Mouse (Mus musculus) myocyte (in vitro differentiated cells): ENCODE results near the gene Nipal1. TPM values are rescaled to one million over a fixed set of nuclear protein-coding genes. Genes with fewer than 3 reads are reported as not detected.

Experiments used
- H3K27me3 ChIP-seq: one replicate; pipeline ENCODE4 v1.6.1; 2011; ENCODE audit not compliant: control insufficient read depth, insufficient read depth, insufficient read length
- H3K36me3 ChIP-seq: one replicate; pipeline ENCODE4 v1.6.1; 2011; ENCODE audit not compliant: control insufficient read depth, insufficient read depth
- H3K4me2 ChIP-seq: one replicate; pipeline ENCODE4 v1.6.1; 2011; ENCODE audit warnings: low read depth, control low read depth
- H3K4me3 ChIP-seq: one replicate; pipeline ENCODE4 v1.5.1; 2011; ENCODE audit warnings: mild to moderate bottlenecking, control low read depth, moderate library complexity
- H3K79me2 ChIP-seq: one replicate; pipeline ENCODE4 v1.6.1; 2011; ENCODE audit not compliant: control insufficient read depth, insufficient read depth
- H3ac ChIP-seq: one replicate; pipeline ENCODE4 v1.6.1; 2011; ENCODE audit not compliant: control insufficient read depth, insufficient read length
- CEBPB ChIP-seq: IDR thresholded peaks from 2 replicates; pipeline ENCODE4 v1.6.1; 2011; ENCODE audit warnings: mild to moderate bottlenecking, moderate library complexity; ENCODE audit not compliant: poor library complexity, insufficient read depth, severe bottlenecking
- E2F4 ChIP-seq: IDR thresholded peaks from one replicate; pipeline ENCODE4 v1.6.1; 2011; ENCODE audit warnings: mild to moderate bottlenecking, control low read depth, moderate library complexity; ENCODE audit not compliant: insufficient read depth
- MAX ChIP-seq: IDR thresholded peaks from one replicate; pipeline ENCODE4 v1.6.1; 2011; ENCODE audit warnings: low read depth, mild to moderate bottlenecking, control low read depth
- MYOD1 ChIP-seq, 3 experiments: IDR thresholded peaks; one replicate each; pipeline ENCODE4 v1.6.1; 2011; ENCODE audit warnings: control low read depth in 2 of 3, low read depth in 2 of 3, mild to moderate bottlenecking in 2 of 3, moderate library complexity in 1 of 3; ENCODE audit not compliant: insufficient read length in 2 of 3, control insufficient read depth in 1 of 3
- MYOG ChIP-seq, 3 experiments: IDR thresholded peaks; one replicate each; pipeline ENCODE4 v1.6.1; 2011; ENCODE audit warnings: control low read depth in 2 of 3, low read depth in 2 of 3, mild to moderate bottlenecking in 2 of 3; ENCODE audit not compliant: insufficient read length in 2 of 3, control insufficient read depth in 1 of 3, insufficient read depth in 1 of 3
- POLR2A ChIP-seq: IDR thresholded peaks from one replicate; pipeline ENCODE4 v1.6.1; 2011; ENCODE audit warnings: low read depth, mild to moderate bottlenecking, control low read depth, moderate library complexity; ENCODE audit not compliant: insufficient read length
- POLR2AphosphoS2 ChIP-seq: IDR thresholded peaks from one replicate; pipeline ENCODE4 v1.6.1; 2011; ENCODE audit warnings: low read depth, control low read depth; ENCODE audit not compliant: insufficient read length
- REST ChIP-seq: IDR thresholded peaks from one replicate; pipeline ENCODE4 v1.6.1; 2011; ENCODE audit warnings: mild to moderate bottlenecking, control low read depth, moderate library complexity; ENCODE audit not compliant: insufficient read depth, insufficient read length
- SRF ChIP-seq: IDR thresholded peaks from one replicate; pipeline ENCODE4 v1.6.1; 2011; ENCODE audit warnings: low read depth; ENCODE audit not compliant: control insufficient read depth, insufficient read length
- TCF12 ChIP-seq: IDR thresholded peaks from one replicate; pipeline ENCODE4 v1.6.1; 2011; ENCODE audit warnings: mild to moderate bottlenecking, control low read depth; ENCODE audit not compliant: poor library complexity, insufficient read depth, severe bottlenecking
- TCF3 ChIP-seq: IDR thresholded peaks from one replicate; pipeline ENCODE4 v1.6.1; 2011; ENCODE audit warnings: low read depth, control low read depth; ENCODE audit not compliant: insufficient read length
- USF1 ChIP-seq: IDR thresholded peaks from one replicate; pipeline ENCODE4 v1.6.1; 2011; ENCODE audit warnings: low read depth, mild to moderate bottlenecking, control low read depth, moderate library complexity
- polyA plus RNA-seq: library from polyadenylated mRNA; unstranded; fragments of >200 nt; fragmentation: generic; extraction: Trizol; gene quantifications from one replicate; pipeline ENCODE4 v1.2.1, GENCODE M21; 2012; ENCODE audit warnings: missing spikeins

Nipal1 gene
- polyA plus RNA-seq, 1 experiment, result 0.07 TPM

DNA sequence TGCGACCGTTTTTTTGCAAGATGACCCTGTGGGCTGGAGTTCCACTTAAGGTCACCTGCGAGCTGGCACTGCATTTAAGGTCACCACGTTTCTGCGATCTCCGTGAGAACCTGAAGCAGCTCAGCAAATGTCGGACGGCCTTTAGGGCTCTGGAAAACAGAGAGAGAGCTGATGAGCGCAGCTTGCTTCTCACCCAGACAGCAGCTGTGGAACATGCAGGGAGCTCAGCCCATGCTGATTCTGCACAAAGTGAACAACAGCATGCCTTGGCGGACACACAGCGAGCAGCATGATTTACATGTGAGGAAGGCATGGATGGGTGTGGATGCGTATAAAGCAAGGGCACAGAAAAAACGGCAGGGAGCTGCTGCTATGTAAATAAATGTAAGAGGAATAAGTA lies 48.9 kb downstream of the Nipal1 start:
- H3K79me2 ChIP-seq, result no peaks in the 10 kb centered on the region
- H3K4me3 ChIP-seq, result no peak overlapping the region
- H3ac ChIP-seq, result no peak overlapping the region
- no peak for TF ChIP-seq TCF12
- no peak for TF ChIP-seq POLR2AphosphoS2
- TF ChIP-seq USF1, result no peak
- TF ChIP-seq SRF, result no peak
- TF ChIP-seq E2F4, result no peak
- TF ChIP-seq MAX, result no peak
- TF ChIP-seq CEBPB, result no peak
- TF ChIP-seq MYOG (IDR thresholded peaks at IDR 0.05; ENCODE audit: control insufficient read depth in 1 of 3, insufficient read depth in 1 of 3, insufficient read length in 2 of 3, low read depth in 2 of 3), result no peak
- no peak for TF ChIP-seq POLR2A
- TF ChIP-seq REST, result no peak
- TF ChIP-seq MYOD1 (IDR thresholded peaks at IDR 0.05; ENCODE audit: control insufficient read depth in 1 of 3, insufficient read length in 2 of 3, low read depth in 2 of 3), result no peak
- no peak for TF ChIP-seq TCF3
- H3K27me3 ChIP-seq, result no peaks in the 10 kb centered on the region
- H3K36me3 ChIP-seq, result no peaks in the 10 kb centered on the region
- no peak overlapping the region for H3K4me2 ChIP-seq

DNA sequence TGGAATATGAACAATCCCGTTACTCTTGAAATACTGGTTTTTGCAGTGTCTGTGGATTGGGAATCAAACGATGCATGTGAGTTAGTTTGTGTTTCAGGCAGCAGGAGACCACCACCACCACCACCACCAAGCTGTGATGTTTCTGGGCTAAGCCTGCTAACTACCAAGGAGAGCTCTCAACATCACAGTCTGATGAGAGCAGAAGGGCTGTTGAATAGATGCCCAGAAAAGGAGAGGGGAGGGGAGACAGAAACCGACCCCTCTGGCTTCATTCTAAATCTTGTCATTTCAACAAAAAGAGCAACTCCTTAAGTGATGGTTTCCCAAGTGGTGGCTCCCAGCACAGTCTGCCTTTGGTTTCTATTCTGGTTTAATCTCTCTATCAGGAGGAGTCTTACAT lies 50.7 kb downstream of the Nipal1 start:
- Histone ChIP-seq H3ac (no peak overlapping the region), H3K27me3 (no peaks in the 10 kb centered on the region), H3K4me2 (no peak overlapping the region), H3K36me3 (no peaks in the 10 kb centered on the region), H3K4me3 (no peak overlapping the region), H3K79me2 (no peaks in the 10 kb centered on the region)
- TF ChIP-seq MYOD1 (IDR thresholded peaks at IDR 0.05; ENCODE audit: control insufficient read depth in 1 of 3, insufficient read length in 2 of 3, low read depth in 2 of 3), result no peak
- TF ChIP-seq MYOG (IDR thresholded peaks at IDR 0.05; ENCODE audit: control insufficient read depth in 1 of 3, insufficient read depth in 1 of 3, insufficient read length in 2 of 3, low read depth in 2 of 3), result no peak
- no peak for TF ChIP-seq MAX
- no peak for TF ChIP-seq POLR2A
- TF ChIP-seq SRF, result no peak
- no peak for TF ChIP-seq E2F4
- TF ChIP-seq REST, result no peak
- no peak for TF ChIP-seq CEBPB
- no peak for TF ChIP-seq TCF12
- TF ChIP-seq POLR2AphosphoS2, result no peak
- no peak for TF ChIP-seq USF1
- TF ChIP-seq TCF3, result no peak

DNA sequence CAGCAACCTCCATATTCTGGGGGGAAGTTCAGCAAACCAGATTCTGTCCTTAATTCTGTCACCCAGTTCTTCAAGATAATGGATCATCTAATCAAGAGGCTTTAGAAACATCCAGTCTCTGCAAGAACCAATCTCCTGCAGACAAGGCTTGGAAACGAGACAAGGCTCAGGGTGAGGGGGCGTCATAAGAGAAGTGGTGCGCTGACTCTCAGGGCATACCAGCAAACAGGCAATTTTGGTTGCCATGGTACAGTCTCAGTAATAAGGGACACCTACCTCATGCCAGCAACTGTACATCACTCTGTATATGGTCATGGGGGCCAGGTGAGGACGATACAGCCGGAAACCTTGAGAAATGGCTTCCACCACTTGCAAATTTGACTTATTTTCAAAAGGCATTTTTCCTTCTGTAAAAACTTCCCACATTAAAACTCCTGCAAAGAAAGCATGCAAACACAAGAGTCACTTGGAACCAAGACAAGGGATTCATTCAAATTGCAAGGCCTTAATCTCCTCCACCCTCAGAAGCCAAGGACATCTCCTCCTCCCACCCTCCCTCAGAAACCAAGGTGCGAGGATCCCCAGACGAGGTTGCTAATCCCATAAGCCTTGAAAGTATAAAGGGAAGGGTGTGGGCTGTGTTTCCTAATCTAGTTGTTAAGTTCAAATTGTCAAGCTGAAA lies 51.4 kb downstream of the Nipal1 start:
- Histone ChIP-seq H3ac (no peak overlapping the region), H3K79me2 (no peaks in the 10 kb centered on the region), H3K27me3 (no peaks in the 10 kb centered on the region), H3K36me3 (no peaks in the 10 kb centered on the region), H3K4me3 (no peak overlapping the region), H3K4me2 (no peak overlapping the region)
- TF ChIP-seq POLR2A, result no peak

DNA sequence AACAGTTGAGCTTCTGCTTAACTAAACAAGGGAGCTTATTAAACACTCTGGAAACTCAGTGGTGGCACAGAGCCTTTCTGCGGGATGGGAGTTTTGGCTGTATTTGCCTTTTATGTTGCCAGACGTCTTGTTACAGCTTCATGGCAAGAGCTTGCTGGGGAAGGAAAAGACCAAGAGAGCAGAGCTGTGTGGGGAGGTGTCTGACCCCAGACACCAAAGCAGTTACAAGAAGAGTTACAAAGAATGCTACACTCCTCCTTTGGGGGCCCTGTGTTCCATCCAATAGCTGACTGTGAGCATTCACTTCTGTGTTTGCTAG lies 51.9 kb downstream of the Nipal1 start:
- H3K27me3 ChIP-seq, result no peaks in the 10 kb centered on the region
- no peaks in the 10 kb centered on the region for H3K79me2 ChIP-seq
- no peak overlapping the region for H3K4me3 ChIP-seq
- no peaks in the 10 kb centered on the region for H3K36me3 ChIP-seq
- no peak overlapping the region for H3ac ChIP-seq
- H3K4me2 ChIP-seq, result no peak overlapping the region
- TF ChIP-seq TCF12 (no peak), REST (no peak), POLR2A (no peak), MYOG (IDR thresholded peaks at IDR 0.05; ENCODE audit: control insufficient read depth in 1 of 3, insufficient read depth in 1 of 3, insufficient read length in 2 of 3, low read depth in 2 of 3) (no peak), MYOD1 (IDR thresholded peaks at IDR 0.05; ENCODE audit: control insufficient read depth in 1 of 3, insufficient read length in 2 of 3, low read depth in 2 of 3) (no peak), POLR2AphosphoS2 (no peak), TCF3 (no peak), CEBPB (no peak), MAX (no peak), USF1 (no peak), E2F4 (no peak), SRF (no peak)

DNA sequence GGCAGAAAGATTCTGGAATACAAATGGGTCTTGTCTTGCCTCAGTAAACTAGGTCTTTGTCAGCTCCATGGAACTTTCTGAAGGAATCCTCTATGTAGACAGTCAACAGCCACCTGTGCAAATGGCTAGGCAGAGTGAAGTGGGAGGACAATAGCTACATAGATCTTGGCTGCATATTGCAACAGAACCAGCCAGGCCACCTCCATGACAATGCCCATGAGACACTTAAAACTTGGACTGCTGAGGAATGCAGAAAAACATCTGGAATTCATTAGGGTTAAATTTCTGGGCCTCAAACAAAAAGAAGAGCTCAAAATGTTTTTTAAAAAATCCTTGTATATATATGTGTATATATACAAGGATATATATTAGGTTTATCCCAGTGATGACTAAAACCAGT lies 54.6 kb downstream of the Nipal1 start:
- no peaks in the 10 kb centered on the region for H3K27me3 ChIP-seq
- H3K79me2 ChIP-seq, result no peaks in the 10 kb centered on the region
- no peaks in the 10 kb centered on the region for H3K36me3 ChIP-seq
- no peak overlapping the region for H3K4me2 ChIP-seq
- H3K4me3 ChIP-seq, result no peak overlapping the region
- TF ChIP-seq REST, result no peak
- TF ChIP-seq MYOD1 (IDR thresholded peaks at IDR 0.05; ENCODE audit: control insufficient read depth in 1 of 3, insufficient read length in 2 of 3, low read depth in 2 of 3), result no peak
- no peak for TF ChIP-seq CEBPB
- no peak for TF ChIP-seq POLR2AphosphoS2
- TF ChIP-seq SRF, result no peak
- no peak for TF ChIP-seq E2F4
- no peak for TF ChIP-seq MAX
- no peak for TF ChIP-seq TCF3
- no peak for TF ChIP-seq TCF12
- H3ac ChIP-seq, result no peak overlapping the region
